Mouse (Mus musculus) midbrain, embryonic 13.5 days (tissue): ENCODE data around the gene Lrrk1. TPM values are rescaled to one million over a fixed set of nuclear protein-coding genes. Genes with fewer than 3 reads are reported as not detected.

ENCODE experiments used
- ATAC-seq: fragments of 200-750 bp; cut with Nextera tagmentation; 2 replicates; pipeline ENCODE4 v1.8.0; 2017; ENCODE audit warnings: mild to moderate bottlenecking, moderate TSS enrichment, moderate library complexity
- H3K27ac ChIP-seq: fragments of 300-500 bp; sonication (generic); 2 replicates; pipeline ENCODE4 v1.5.1; 2015; ENCODE audit warnings: inconsistent platforms, mild to moderate bottlenecking, moderate library complexity
- H3K27me3 ChIP-seq: fragments of 300-500 bp; sonication (generic); 2 replicates; pipeline ENCODE4 v1.6.1; 2015; ENCODE audit warnings: mild to moderate bottlenecking, inconsistent platforms
- H3K36me3 ChIP-seq: fragments of 300-500 bp; sonication (generic); 2 replicates; pipeline ENCODE4 v1.6.1; 2015; ENCODE audit warnings: mild to moderate bottlenecking, inconsistent platforms
- H3K4me1 ChIP-seq: fragments of 300-500 bp; sonication (generic); replicated peaks from 2 replicates; pipeline ENCODE4 v1.6.1; 2015; ENCODE audit warnings: inconsistent platforms
- H3K4me2 ChIP-seq: fragments of 300-500 bp; sonication (generic); replicated peaks from 2 replicates; pipeline ENCODE4 v1.6.1; 2015; ENCODE audit warnings: moderate library complexity, mild to moderate bottlenecking, inconsistent platforms
- H3K4me3 ChIP-seq: fragments of 300-500 bp; sonication (generic); replicated peaks from 2 replicates; pipeline ENCODE4 v1.5.1; 2015; ENCODE audit warnings: mild to moderate bottlenecking, inconsistent platforms
- H3K9ac ChIP-seq: fragments of 300-500 bp; sonication (generic); replicated peaks from 2 replicates; pipeline ENCODE4 v1.6.1; 2015; ENCODE audit warnings: mild to moderate bottlenecking, inconsistent platforms
- H3K9me3 ChIP-seq: fragments of 300-500 bp; sonication (generic); 2 replicates; pipeline ENCODE4 v1.6.1; 2016; ENCODE audit warnings: mild to moderate bottlenecking, inconsistent platforms
- WGBS: fragments of 180-500 bp; shearing (Covaris S2); methylation state at CpG from one replicate; pipeline ENCODE4 v1.1.7; 2015; 5-methylcytosine and 5-hydroxymethylcytosine counted together
- polyA plus RNA-seq: library from polyadenylated mRNA; unstranded; fragments of >200 nt; fragmentation: Nextera tagmentation; extraction: Ambion mirVana; gene quantifications from 2 replicates; pipeline ENCODE4 v1.2.1, GENCODE M21; 2015

Lrrk1 gene
- 2.8 and 2.9 TPM in 2 replicates for polyA plus RNA-seq

DNA sequence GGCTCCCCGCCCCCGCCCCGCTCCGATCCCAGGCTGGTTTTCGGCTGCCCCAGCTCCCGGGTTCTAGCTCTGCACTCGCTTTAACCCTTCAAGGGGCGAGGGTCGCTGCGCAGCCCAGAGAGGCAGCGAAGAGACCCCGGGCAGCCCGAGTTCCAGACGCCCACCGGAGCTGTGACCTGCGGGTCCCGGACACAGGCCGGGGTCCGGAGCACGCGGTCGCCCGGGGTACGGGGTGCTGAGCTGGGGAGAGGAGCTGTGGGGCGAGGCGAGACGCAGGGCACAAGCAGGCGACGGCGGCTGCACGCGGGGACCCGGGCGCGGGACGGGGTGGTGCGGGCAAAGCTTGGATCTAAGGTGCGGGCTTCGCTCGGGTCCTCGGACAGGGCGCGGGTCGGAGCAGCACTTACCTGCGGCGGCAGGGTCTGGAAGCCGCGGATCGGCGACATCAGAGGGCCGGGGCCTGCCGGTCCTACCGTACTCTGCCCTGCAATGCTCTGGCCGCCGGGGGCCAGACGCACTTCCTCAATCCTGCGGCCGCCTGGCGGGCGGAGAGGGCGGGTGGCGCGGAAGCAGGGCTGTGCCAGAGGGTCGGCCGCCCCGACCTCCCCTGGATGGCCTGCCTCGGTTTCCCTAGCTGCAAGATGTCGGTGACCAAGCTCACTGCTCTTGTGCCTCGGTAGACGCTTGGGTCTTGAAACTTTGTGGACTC is at the start of gene Lrrk1:
Gene Lrrk1, minus strand, starts transcription at position 538 of the 709 bp plus-strand sequence.
- Histone ChIP-seq H3K9ac (peak within 1 kb of the TSS; percentile 66), H3K4me2 (peak within 1 kb of the TSS; percentile 93), H3K4me1 (peaks cover 18% of the 10 kb centered on the region), H3K4me3 (peak within 1 kb of the TSS; percentile 50), H3K9me3 (no peaks in the 10 kb centered on the region), H3K27me3 (peaks cover 27% of the 10 kb centered on the region), H3K27ac (no peak within 1 kb of the TSS), H3K36me3 (no peaks in the 10 kb centered on the region)
- peak; percentile 85 for ATAC-seq
- WGBS = under 1% methylated on average over 68 of the region's 70 CpGs

DNA sequence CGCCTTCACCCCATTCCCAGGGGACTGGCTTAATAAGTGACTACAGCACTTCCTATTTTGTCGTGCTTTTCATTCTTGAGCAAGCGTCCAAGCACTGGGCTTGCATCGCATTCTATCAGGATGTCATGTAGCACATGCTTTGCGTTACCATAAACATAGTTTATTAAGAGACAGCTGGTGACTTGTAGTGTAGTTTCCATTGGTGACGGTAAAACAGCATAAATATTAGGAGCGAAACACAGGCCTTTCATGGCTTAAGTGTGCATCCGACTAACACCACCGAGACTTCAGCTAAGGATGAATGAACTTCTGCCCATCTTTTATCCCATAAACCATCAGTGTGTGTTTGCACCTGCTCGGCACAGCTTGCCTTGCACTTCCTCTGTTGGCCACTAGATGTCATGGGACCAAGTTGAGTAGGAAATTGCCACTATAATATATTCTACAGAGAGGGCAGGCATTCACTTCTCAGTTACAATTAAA is 46.3 kb upstream of the Lrrk1 start:
- no peaks in the 10 kb centered on the region for H3K36me3 ChIP-seq
- no peak overlapping the region for H3K4me3 ChIP-seq
- peak; percentile 63 for ATAC-seq
- no peak overlapping the region for H3K4me2 ChIP-seq
- no peak overlapping the region for H3K27ac ChIP-seq
- H3K9ac ChIP-seq = no peak overlapping the region
- H3K9me3 ChIP-seq = no peaks in the 10 kb centered on the region
- H3K4me1 ChIP-seq = no peaks in the 10 kb centered on the region
- peaks cover 6% of the 10 kb centered on the region for H3K27me3 ChIP-seq
- 47% methylated on average over 10 of the region's 10 CpGs for WGBS

DNA sequence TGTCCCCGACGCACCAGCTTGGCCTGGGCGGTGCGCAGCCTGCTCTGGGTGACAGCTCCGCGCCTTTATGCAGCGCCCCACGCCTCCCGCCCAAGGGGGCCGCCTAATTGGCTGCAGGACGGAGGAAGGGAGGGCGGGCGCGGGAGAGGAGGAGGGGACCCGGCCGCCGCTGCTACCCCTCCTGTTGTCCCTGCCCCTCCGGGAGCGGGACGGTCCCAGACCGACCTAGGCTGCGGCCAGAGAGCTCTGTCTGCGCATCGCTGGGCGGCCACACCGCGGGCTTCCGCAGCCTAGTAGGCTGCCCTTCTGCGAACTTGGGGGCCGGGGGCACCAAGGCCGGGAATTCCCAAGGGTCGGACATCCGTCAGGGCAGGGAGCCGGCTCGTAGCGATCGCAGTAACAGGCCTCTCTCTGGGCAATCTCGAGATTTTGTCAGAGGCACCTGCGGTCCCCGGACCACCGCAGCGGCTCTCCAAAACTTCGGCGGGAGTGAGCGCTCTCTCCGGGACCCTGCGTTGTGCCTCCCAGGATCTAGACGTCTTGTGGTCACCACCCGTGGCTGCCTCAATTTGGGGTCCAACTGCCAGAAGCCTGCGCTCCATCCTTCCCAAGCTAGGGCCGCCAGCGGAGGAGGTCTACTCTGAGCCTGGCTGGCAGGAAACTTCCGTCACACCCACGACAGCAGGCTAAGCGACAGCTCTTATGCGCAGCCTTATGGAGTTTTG is 39.4 kb upstream of the Lrrk1 start, which contains the start of gene Aldh1a3:
Gene Aldh1a3, minus strand, starts transcription at position 81 of the 725 bp plus-strand sequence.
- no peaks in the 10 kb centered on the region for H3K36me3 ChIP-seq
- H3K9ac ChIP-seq = peak within 1 kb of the TSS; percentile 57
- ATAC-seq = peak; percentile 80

DNA sequence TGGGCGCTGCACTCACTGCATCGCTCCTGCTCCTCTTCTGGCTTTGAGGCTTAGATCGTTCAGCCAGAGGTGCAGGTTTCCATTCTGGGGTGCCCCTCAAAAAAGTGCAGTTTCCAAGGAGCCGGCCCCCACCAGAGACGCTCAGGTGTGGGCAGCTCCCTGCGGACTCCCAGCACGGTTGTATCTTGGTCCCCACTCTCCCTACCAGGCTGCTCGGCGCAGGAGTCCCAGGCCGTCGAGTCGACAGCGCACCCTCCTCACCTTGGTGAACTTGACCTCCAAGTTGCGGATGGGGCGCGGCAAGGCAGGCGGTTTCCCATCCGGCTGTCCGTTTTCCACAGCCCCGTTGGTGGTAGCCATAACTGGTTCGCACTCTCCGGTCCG is 38.9 kb upstream of the Lrrk1 start:
- Histone ChIP-seq H3K4me2 (peak overlapping the region; percentile 89), H3K27me3 (peaks cover 65% of the 10 kb centered on the region), H3K4me1 (peaks cover 15% of the 10 kb centered on the region), H3K27ac (no peak overlapping the region), H3K9ac (peak overlapping the region; percentile 57; the same call in 1 of the 2 replicates), H3K36me3 (no peaks in the 10 kb centered on the region), H3K9me3 (no peaks in the 10 kb centered on the region), H3K4me3 (peak overlapping the region; percentile 51)
- ATAC-seq = peak; percentile 55; the same call in 1 of the 2 replicates
- under 1% methylated on average over 23 of the region's 23 CpGs for WGBS

More for the DNA sequence above, 39.4 kb upstream of the Lrrk1 start, which contains the start of gene Aldh1a3:
- Histone ChIP-seq H3K4me3 (peak within 1 kb of the TSS; percentile 51), H3K9me3 (no peaks in the 10 kb centered on the region), H3K27me3 (peaks cover 65% of the 10 kb centered on the region), H3K27ac (no peak within 1 kb of the TSS), H3K4me2 (peak within 1 kb of the TSS; percentile 89), H3K4me1 (peaks cover 15% of the 10 kb centered on the region)
- WGBS = under 1% methylated on average over 41 of the region's 56 CpGs

DNA sequence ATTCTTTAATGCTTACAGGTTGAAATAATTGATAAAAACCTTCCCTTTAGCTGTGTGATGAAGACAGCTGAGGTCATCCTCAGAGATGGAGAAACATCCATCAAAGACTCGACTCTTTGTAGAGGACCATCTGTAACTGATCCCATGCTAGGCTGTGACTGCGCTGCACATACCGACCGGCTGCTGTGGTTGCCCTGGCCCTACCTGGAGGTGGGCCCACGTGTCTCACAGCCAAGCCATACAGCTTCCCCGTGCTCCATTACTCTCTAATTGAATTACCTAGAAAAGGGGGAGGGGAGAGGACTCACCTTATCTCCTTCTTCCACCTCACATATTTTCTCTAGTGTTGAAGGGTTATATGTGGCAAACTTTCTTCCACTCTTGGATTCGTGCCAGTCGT is 33.8 kb upstream of the Lrrk1 start:
- Histone ChIP-seq H3K9ac (no peak overlapping the region), H3K9me3 (no peaks in the 10 kb centered on the region), H3K36me3 (no peaks in the 10 kb centered on the region), H3K4me1 (peaks cover under 1% of the 10 kb centered on the region; the same call in 1 of the 2 replicates), H3K27ac (no peak overlapping the region), H3K27me3 (peaks cover 36% of the 10 kb centered on the region), H3K4me3 (no peak overlapping the region), H3K4me2 (no peak overlapping the region)
- ATAC-seq = no peak
- 80% methylated on average over 8 of the region's 8 CpGs for WGBS

DNA sequence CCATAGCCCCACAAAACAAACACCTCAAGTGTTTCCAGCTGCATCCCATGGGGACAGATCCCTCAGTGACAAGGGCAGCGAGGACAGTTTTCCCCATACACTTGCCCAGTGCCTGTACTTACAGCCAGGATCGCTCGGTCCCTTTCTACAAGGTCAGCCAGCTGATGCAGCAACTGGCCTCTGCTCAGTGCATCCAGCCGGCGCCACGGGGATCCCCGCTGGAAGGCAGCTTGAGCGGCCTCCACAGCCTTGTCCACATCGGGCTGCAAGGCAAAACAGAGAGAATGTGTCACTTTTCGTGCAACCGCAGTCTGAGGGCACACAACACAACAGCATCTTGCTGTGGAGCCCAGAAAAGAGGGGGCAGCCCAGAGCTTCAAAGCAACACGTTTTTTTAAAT is 30.8 kb upstream of the Lrrk1 start:
- Histone ChIP-seq H3K9ac (no peak overlapping the region), H3K27me3 (peaks cover 7% of the 10 kb centered on the region; the same call in 1 of the 2 replicates), H3K27ac (no peak overlapping the region), H3K4me1 (no peaks in the 10 kb centered on the region), H3K4me2 (no peak overlapping the region), H3K4me3 (no peak overlapping the region), H3K9me3 (no peaks in the 10 kb centered on the region), H3K36me3 (no peaks in the 10 kb centered on the region)
- 46% methylated on average over 12 of the region's 12 CpGs for WGBS
- no peak for ATAC-seq

DNA sequence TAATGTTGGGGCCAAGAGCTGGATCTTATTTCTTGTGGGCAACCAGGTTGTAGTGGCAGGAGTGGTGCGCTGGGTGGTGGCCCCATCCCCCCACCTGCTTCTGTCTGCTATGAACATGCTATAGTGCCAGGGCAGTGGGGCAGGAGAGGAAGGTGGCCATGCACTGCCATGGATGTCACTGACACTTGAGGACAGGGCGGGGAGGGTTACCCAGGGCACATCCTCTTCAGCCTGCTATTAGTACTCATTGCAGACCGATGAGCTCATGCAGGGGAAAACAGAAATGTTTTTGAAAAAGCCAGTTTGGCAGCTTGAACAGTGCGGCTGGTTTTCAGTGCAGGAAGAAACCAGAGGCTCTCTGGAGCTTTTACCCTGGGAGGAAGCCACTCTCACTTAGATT is 28.7 kb upstream of the Lrrk1 start:
- Histone ChIP-seq H3K27ac (no peak overlapping the region), H3K9ac (no peak overlapping the region), H3K4me1 (no peaks in the 10 kb centered on the region), H3K4me2 (no peak overlapping the region), H3K27me3 (0 out of 2 replicates have a peak, but pooled peaks cover 3% of the 10 kb centered on the region), H3K9me3 (no peaks in the 10 kb centered on the region), H3K4me3 (no peak overlapping the region), H3K36me3 (no peaks in the 10 kb centered on the region)
- ATAC-seq = no peak
- WGBS = 87% methylated on average over 4 of the region's 4 CpGs

DNA sequence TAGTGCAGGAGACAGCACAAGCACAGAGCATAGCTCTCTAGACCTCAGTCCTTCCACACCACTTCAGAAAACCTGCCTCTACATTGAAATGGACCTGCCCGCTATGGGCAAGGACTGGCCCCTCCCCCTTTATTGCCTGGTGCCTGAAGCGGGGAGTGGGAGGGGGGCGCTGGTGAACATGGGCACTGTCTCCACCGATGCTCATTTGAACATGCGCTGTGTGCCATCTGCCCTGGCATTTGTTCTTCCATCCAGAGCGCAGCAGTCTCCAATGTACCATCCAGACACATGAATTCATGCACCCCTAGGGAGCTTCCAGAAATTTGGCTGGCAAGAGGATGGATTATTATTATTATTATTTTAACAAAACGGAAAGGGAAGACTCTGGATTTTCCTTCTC is 24.9 kb upstream of the Lrrk1 start:
- H3K4me1 ChIP-seq = no peaks in the 10 kb centered on the region
- no peak overlapping the region for H3K4me3 ChIP-seq
- no peak for ATAC-seq
- no peak overlapping the region for H3K9ac ChIP-seq
- no peaks in the 10 kb centered on the region for H3K36me3 ChIP-seq
- 82% methylated on average over 7 of the region's 7 CpGs for WGBS
- H3K4me2 ChIP-seq = no peak overlapping the region
- no peaks in the 10 kb centered on the region for H3K27me3 ChIP-seq
- H3K27ac ChIP-seq = no peak overlapping the region
- no peaks in the 10 kb centered on the region for H3K9me3 ChIP-seq

DNA sequence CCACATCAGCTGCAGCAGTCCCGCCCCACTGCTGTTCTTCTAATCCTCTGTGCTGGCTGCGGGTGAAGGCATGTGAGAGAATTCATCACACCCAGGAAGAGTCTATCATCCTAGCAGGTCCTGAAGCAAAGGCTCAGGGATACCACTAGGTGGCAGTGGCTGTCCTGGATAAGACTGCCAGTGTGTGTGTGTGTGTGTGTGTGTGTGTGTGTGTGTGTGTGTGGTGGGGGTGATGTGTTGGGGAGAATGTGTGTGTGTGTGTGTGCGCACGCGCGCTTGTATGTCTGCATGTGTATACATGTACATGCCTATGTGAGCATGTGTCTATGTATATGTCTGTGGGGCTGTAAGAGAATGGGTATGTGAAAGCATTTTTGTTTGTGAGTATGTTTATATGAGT is 21.3 kb upstream of the Lrrk1 start:
- Histone ChIP-seq H3K4me3 (no peak overlapping the region), H3K9ac (no peak overlapping the region), H3K27ac (no peak overlapping the region), H3K9me3 (no peaks in the 10 kb centered on the region), H3K27me3 (no peaks in the 10 kb centered on the region), H3K4me2 (no peak overlapping the region), H3K36me3 (no peaks in the 10 kb centered on the region), H3K4me1 (no peaks in the 10 kb centered on the region)
- WGBS = 76% methylated on average over 6 of the region's 6 CpGs
- ATAC-seq = 0 out of 2 replicates have a peak, but pooled peaks have one; percentile 21

DNA sequence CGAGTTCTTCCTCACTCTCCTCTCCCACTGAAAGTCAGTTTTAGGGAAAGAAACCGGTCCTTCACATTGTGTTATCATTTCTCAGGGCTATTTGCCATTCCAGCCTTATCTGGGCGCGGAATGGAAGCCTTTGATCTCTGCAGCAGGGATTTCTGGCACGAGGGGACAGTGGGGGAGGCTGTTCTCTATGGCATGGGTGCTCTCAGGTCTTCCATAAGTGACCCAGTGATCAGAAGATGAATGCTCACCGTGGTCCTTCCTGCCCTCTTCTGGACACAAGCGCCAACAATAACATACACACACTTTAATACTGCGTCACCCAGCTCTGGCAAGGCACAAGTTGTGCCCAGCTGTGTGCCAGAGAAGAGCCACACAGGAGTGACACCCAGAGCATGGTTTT is 18.8 kb upstream of the Lrrk1 start:
- 83% methylated on average over 8 of the region's 8 CpGs for WGBS
- no peak overlapping the region for H3K4me2 ChIP-seq
- H3K4me1 ChIP-seq = no peaks in the 10 kb centered on the region
- H3K27me3 ChIP-seq = no peaks in the 10 kb centered on the region
- no peaks in the 10 kb centered on the region for H3K9me3 ChIP-seq
- H3K36me3 ChIP-seq = no peaks in the 10 kb centered on the region
- no peak for ATAC-seq
- no peak overlapping the region for H3K27ac ChIP-seq
- no peak overlapping the region for H3K9ac ChIP-seq
- H3K4me3 ChIP-seq = no peak overlapping the region

DNA sequence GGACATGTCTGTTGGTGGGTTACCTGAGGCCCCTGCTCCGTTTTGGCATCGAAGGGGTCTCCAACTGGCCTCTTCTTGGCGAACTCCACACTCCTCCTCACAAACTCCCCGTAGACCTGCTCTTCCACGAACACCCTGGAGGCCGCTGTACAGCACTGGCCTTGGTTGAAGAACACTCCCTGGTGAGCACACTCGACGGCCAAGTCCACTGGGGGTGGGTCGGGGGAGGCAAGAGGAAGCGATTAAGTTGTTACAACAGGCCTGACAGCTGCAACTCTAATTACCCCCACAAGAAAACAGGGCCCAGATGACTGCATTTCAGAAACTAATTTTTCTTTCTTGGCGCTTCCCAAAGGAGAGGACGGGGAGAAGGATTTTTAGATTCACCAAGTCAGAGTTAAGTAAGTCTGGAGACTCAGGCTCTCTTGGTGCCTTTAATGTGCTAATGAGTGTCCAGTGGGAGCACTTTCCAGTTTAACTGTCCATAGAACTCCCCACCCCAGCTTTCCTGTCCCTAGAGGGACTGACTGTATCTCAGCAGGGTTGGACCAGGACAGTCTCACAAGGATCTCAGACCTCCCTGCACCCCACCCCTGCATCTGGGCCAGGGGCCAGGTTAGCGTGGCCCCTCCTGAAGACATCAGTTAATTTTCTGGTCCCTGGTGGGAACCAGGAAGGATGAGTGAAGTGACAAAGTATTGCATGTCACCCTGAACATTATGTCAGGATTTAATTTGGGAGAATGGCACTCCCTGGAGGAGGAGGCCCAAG is 18.0 kb upstream of the Lrrk1 start:
- H3K9ac ChIP-seq = no peak overlapping the region
- H3K4me3 ChIP-seq = no peak overlapping the region
- no peak overlapping the region for H3K27ac ChIP-seq
- H3K9me3 ChIP-seq = no peaks in the 10 kb centered on the region
- no peak overlapping the region for H3K4me2 ChIP-seq
- no peaks in the 10 kb centered on the region for H3K27me3 ChIP-seq
- no peak for ATAC-seq
- H3K4me1 ChIP-seq = peaks cover 6% of the 10 kb centered on the region; the same call in 1 of the 2 replicates
- 65% methylated on average over 13 of the region's 13 CpGs for WGBS
- H3K36me3 ChIP-seq = no peaks in the 10 kb centered on the region
